Mouse (Mus musculus) bone marrow macrophage, adult 2 months (primary cell): ENCODE data around the gene Podxl2.

ENCODE experiments used
- CTCF ChIP-seq: IDR thresholded peaks from 2 replicates; pipeline ENCODE4 v1.5.1; 2012; ENCODE audit warnings: low read depth, mild to moderate bottlenecking, low read length, moderate library complexity
- POLR2A ChIP-seq: IDR thresholded peaks from 2 replicates; pipeline ENCODE4 v1.6.1; 2012; ENCODE audit warnings: mild to moderate bottlenecking, low read depth, low read length, borderline replicate concordance

- no peak for TF ChIP-seq POLR2A
- no peak for TF ChIP-seq CTCF
Observed at GRCm38 (mm10) chr6:88844901-88845565, 29.8 kb downstream of the Podxl2 start.
